Mouse (Mus musculus): Measurements from ENCODE around the gene Plxnb1.

Gene Plxnb1

DNA sequence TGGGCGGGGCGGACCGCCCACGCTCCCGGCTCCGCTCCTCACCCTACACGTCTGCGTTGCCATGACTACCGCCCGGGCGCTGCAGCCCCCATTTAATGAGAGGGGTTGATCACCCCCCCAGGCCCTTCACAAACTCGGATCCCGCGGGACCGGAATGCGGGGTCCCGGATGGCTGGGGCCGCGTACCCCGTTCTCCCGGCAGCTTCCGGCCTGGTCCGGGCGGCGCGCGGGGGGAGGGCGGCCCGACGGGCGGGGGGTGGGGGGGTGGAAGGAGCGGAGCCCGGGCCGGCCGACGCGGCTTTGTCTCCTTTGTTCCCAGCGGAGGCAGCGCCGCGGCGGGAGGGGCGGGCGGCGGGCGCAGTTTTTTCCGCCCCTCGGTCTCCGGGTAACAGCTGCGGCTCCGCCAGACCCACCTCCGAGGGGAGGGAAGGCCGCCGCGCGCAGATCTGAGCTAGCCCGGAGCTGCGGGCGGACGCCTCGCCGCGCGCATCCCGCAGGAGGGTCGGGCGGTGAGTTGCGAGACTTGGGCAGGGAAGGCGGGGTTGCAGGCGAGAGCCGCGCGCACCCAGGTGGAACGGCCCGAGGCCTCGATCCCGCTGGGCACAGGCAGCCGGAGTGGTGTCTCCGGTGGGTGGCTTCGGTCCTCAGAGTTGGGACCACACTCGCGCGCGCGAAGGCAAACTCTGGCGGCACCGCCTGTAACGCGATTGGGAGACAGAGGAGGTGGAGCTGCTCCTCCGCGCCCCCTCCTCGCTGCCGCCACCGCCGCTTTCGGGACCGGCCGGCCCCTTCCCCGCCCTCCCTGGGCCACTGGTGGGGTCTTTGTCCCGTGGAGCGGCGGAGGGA lies at the start of gene Plxnb1:
Plxnb1 (plus strand) TSS at position 253 of the 846 bp plus-strand sequence.
- no peak for DNase-seq (ENCODE audit: extremely low read depth, insufficient read length, low spot score)

DNA sequence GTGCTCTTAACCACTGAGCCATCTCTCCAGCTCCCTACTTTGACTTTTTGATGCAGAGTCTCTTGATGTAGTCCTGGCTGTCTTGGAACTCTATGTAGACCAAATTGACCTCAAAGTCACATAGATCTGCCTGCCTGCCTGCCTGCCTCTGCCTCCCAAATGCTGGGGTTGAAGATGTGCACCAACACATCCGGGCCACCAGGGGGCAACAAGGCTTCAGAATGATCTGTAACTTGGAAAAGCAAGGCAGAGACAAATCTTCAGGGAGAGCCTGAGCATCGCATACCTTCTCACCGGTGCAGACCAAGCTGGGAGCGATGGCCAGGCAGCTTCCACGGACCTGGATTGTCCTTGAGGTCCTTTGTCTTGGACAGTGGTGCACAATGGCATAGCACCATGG lies 48.9 kb upstream of the Plxnb1 start:
- DNase-seq (ENCODE audit: extremely low read depth, insufficient read length, low spot score), result peak; percentile 49

DNA sequence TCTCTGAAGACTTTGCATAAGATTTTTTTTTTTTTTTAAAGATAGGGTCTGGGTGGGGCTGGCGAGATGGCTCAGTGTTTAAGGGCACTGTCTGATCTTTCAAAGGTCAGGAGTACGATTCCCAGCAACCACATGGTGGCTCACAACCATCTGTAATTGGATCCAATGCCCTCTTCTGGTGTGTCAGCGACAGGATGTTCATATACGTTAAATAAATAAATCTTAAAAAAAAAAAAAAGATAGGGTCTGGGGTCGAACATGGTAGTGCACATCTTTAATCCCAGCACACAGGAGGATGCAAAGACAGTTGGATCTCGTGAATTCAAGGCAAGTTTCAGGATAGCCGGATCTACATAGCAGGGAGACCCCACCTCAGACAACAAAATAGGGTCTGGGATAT lies 45.9 kb upstream of the Plxnb1 start:
- DNase-seq (ENCODE audit: extremely low read depth, insufficient read length, low spot score), result no peak

DNA sequence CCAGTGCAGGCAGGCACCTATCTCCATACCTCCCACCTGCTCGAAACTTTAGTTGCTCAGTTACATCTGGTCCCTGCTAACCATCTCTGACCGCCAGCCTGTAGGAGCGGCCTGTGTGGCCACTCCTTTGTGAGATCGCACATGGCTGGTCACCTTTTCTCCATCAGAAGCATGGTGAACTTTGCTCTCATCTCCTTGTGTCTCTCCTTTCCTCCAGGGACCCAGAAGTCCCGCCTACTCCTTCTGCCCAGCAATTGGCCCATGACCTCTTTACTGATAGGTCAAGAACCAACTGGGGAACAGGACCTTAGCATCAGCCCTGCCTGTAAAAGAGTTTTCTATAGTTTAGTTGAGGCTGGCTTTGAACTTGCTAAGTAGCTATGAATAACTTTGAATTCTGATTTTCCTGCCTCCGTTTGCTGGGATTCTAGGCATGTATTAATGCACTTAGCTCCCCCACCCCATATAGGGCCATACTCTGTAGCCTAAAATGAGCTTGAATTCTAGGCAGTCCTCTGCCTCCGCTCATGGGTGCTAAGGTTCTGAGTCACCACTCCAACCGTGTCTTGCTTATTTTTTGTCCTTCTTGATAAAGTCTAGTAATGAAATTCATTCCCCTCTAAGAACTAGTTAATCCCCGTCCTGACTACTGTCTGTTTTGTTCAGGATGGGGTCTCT lies 45.1 kb upstream of the Plxnb1 start:
- no peak for DNase-seq (ENCODE audit: extremely low read depth, insufficient read length, low spot score)

DNA sequence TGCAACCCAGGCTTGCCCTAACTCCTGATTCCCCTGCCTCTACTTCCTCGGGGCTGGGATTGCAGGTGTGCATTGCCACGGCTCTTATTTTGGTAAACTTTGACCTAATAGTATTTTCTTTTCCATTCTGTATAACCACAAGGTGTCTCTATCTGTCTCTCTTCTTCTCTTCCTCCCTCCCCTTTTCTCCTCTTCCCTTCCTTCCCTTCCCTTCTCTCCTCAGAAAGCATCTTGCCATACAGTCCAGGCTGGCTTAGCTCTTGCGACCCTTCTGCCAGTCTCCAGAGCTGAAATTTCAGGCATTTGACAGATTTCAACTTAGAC lies 44.6 kb upstream of the Plxnb1 start:
- no peak for DNase-seq (ENCODE audit: extremely low read depth, insufficient read length, low spot score)

DNA sequence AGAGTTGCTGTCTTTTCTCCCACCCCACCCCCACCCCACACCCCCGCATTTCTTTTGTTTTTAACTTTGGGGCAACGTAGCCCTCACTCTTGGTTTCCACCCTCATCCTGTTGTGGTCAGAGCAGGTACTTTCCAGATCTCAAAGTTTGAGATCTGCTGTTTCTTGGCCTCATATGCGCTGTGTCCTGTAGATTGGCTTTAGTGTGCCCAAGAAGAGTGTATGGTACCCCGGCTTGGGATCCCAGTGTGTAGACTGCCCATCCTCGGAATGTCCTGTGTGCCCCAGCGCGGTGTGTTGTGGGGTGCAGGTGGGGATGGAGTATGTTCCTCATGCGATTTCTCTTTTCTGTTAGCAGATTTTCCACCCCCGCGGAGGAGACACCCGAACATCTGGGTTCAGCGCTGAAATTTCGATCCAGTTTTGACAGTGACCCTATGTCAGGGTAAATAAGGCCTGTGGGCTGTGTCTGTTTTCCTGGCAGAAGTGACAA lies 44.1 kb upstream of the Plxnb1 start:
- no peak for DNase-seq (ENCODE audit: extremely low read depth, insufficient read length, low spot score)

DNA sequence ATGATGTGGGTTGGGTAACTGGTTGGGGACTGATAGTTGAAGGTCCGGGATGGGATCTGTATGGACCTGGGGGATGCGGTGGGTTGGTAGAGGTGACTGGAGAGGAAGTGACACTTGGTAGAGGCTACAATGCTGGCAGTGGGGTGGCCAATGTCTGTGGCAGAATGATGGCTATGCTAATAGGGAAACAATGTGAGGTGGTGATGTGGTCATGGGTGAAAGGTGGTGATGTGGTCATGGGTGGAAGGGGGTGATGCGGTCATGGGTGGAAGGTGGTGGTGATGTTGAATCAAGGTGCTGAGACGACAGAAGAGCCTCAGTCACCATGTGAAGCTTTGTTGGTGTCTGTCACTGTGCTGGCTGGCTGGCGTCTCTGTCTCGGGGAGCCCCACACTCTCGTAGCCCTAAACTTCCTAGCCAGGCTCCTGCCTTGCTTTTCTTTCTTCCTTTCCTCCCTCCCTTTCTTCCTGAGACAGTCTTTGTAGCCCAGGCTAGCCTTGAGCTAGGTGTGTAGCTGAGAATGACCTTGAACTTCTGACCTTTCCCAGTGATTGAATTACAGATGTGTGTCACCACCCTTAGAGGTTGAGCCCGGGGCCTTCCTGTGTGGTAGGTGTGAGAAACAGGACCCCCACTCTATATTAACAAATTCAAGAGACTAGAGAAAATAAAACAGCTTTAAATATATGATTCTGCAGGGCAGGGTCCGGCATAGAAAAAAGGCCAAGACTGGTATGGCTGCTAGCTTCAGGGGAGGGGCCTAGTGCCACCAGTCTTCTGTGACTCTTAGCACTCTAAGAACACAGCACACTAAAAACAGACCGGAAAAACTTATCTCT lies 43.3 kb upstream of the Plxnb1 start:
- DNase-seq (ENCODE audit: extremely low read depth, insufficient read length, low spot score), result no peak

DNA sequence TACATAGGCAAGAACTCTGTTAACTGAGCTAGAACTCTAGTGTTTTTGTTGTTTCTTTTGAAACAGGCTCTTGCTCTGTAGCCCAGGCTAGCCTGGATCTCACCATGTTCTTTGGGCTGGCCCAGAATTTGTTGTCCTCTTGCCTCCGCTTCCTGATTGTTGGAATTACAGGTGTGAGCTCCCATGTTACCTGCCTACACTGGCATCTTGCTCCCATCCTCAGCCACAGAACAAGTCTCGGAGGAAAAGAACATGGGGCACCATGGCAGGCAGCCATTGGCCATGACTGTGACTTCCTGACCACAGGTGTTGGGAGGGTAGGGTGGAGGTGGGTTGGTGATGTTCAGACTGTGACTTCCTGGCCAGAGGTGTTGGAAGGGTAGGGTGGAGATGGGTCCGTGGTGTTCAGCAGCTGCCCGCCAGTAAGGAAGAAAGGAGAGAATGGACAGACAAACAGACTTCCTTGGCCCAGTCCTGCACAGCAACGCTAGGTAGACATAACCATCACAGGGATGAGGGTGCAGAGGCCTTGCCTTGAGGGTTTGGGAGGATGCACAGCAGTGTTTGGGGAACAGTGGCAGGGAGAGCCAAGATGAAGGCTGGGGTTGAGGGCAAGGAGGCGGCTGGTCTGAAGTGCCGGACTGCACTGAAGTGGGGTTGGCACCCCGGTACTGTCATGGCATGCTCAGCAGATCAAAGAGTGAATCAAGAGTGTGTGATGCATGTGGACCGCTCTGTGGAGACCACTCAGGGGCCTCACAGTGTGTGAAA lies 42.5 kb upstream of the Plxnb1 start:
- DNase-seq (ENCODE audit: extremely low read depth, insufficient read length, low spot score), result no peak

DNA sequence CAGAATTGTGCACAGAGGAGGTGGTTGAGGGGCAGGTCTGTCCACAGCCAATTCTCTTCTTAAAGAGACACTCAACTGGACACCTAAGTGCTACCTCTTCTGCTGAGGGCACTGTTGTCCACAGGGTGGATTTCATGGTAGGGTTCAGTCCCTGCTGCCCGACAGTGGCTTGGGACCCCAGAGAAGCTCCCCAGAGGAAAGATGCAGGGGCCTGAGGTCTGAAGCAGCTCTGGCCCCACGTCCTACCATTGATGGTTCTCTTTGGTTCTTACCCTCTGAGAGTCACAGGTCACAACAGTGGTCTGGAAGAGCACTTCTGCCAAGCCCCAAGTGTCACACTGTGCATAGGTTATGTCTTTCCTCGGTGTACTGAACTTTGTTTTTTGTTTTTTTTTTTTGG lies 41.8 kb upstream of the Plxnb1 start:
- DNase-seq (ENCODE audit: extremely low read depth, insufficient read length, low spot score), result no peak

DNA sequence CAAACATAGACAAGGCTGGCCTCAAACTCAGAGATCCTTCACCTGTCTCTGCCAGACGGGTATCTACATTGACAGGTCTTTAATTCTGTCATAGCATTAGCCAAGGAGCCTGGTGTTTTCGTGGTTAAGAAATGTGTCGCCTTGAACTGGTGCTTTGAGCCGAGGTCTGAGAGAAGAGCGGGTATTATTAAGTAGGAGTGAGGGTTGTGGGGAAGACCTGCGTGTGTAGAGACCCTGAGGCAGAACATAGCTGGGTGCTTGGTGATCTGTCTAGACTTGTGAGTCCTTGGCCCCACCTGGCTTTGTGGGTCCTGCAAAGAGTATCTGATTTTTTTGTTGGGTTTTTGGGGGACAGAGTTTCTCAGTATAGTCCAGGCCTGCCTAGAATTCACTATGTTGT lies 41.3 kb upstream of the Plxnb1 start:
- no peak for DNase-seq (ENCODE audit: extremely low read depth, insufficient read length, low spot score)

DNA sequence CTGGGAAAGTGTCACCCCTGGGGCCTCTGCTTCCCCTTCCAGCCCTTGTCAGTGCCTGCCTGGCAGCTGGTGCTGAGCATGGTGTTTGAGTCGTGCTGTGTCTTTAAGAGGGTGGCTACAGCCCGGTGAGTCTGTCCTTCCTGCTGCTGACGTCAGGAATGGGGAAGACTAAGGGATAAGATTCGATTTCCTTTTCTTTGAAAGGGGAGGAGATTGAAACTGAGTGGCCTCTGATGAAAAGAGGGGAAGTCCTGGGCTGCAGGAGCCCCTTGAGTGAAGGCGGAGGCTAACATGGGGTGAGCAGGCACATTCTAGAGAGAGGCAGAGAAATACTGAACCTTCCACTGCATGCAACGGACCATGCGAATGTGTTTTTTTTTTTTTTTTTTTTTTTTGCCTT lies 40.5 kb upstream of the Plxnb1 start:
- peak; percentile 34 for DNase-seq (ENCODE audit: extremely low read depth, insufficient read length, low spot score)

DNA sequence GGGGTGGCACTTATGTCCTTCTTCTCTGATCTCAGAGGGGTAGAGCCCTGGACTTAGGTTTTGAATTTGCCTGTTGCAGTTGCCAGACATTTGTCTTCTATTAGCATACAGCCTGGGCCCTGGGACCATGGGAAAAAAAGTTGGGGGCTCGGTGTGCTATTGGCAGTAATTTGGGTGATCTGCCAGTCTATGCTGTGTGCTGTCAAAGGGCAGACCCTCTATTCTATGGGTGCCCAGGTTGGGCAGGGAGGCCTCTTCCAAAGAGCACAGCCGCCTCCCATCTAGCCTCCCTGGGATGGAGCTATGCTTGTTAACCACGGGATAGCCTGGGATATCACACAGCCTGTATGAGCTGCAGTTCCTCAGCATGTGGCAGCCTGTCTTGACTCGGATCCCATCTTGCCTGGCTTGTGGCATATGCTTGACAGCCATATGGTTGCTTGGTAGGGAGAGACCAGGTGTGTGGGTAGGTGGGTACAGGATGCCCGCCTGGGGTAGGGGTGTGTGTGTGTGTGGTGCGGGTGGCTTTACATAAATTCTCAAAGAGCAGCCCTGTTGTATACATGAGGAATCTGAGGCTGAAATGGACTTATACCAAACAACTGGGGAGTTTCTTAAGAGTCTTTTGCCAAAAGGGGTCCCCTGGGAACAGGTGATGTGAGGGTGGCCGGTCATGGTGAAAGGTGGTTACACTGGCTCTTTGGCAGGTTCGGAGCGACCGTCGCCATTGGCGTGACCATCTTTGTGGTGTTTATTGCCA lies 39.7 kb upstream of the Plxnb1 start:
- no peak for DNase-seq (ENCODE audit: extremely low read depth, insufficient read length, low spot score)

DNA sequence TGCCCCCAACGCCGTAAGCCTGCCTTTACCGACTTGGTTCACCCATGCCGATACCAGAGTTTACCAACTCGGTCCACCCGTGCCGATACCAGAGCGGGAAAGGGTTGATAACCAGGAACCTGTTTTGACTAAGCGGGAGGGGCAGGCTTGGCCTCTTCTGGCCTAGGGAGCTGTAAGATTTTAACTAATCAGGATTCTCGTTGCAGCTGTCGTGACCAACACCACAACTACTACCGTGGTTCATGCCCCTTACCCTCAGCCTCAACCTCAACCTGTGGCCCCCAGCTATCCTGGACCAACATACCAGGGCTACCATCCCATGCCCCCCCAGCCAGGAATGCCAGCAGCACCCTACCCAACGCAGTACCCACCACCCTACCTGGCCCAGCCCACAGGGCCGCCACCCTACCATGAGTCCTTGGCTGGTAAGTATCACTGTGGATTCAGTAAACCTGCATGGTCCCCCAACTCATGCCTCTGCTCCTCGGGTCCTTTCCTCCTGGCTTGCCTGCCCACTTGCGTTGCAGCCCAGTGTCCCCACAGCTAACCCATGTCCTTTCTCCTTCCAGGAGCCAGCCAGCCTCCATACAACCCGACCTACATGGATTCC lies 39.0 kb upstream of the Plxnb1 start:
- no peak for DNase-seq (ENCODE audit: extremely low read depth, insufficient read length, low spot score)

DNA sequence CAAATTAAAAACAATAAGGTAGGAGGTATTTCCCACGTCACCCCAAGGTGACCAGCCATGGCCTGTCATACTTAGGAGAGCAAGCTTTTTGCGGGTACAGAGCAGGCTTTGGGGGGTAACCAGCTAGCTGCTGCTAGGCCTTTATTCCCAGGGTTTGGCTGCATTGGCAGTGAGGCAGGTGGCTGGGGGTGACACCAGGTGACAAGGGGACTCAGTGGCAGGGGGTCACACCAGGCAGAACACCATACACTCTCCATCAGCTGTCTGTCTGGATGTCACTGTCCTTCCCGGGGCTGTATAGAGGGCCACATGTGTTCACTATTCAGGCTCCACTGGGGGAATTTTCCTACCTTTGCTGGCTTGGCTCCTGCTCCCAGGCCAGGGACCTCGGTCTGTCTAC lies 38.3 kb upstream of the Plxnb1 start:
- no peak for DNase-seq (ENCODE audit: extremely low read depth, insufficient read length, low spot score)

DNA sequence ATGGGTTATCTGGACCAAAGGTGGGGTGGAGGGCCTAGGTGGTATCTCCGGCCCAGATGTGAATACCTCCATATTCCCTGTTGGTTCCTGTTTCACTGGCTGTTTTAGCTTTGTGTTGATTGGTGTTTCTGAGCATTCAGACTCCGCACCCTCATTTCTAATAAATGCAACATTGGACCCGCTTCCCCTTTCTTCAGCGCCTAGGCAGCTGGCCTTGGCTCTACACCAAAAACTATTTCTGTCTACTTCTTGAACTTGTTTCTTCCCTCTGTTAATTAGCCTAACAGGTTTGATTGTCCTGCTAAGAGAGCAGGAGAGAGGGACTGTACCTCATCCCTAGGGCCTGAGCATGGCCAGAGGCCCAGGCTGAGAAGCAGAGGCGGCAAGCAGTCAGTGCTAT lies 37.6 kb upstream of the Plxnb1 start:
- no peak for DNase-seq (ENCODE audit: extremely low read depth, insufficient read length, low spot score)

DNA sequence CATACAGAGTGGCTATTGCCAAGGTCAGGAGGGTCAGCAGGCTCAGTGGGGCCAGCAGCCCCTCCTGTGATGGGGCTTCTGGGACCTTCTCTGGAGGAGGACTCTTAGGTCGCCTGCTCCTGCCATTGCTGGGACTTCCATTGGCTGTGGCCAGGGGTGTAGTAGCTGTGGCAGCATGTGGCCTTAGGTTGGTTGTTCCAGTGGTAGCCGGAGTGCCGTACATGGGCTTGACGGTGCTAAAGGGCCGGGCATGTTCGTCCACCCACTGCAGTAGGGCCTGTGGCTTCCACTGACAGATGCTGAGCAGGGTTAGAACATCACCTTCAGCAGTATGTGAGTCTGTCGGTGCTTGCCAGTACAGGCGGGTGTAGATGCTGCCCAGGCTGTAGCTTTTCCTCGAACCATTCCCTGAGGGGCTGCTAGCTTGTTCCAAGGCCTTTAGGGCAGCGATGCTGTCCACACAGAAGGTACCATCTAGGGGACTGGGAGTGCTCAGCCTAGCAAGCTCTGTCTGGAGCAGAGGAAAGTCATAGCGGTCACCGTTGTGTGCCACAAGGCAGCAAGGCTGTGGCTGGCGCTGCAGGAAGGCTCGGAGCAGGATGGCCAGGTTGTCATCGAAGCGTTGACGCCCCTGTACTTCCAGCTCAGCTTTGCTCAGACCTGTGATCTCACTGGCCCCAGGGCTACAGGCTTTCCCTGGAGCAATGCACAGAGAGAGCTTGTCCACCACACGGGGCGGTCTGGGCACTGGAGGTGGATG lies 37.0 kb upstream of the Plxnb1 start:
- DNase-seq (ENCODE audit: extremely low read depth, insufficient read length, low spot score), result no peak

DNA sequence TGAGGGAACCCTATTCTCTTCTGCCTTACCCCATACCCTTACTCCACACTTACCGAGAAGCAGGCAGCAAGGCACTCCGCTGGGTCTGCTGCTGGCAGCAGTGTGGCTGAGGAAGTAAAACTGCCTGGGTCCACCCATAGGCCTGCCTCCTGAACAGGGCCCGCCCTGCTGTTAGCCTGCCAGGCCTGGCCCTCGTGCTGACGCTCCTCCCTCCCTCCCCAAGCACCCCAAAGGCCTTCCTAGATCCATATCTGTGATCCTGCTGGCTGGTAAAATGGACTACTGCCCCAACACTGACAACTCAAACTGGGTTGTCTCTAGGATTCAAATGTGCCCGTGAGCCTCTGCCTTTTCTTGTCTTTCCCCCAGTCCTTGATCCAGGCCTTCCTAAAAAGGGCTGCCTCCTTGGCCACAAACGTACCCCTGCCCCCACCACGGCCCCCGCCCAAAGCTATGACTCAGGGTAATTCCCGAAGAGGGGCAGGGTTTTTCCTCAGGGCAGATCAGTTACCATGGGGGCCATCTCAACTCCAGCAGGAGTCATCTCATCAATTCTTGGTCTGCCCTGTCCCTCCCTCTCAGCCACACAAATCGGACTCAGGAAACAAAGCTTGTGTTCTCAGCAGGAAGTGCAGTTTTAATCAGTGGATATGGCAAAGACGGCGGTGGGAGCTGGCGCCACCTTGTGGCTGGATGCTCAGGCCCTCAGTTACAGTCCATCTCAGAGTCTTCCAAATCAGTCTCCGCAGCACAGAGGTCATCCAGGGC lies 35.9 kb upstream of the Plxnb1 start, which contains the start of gene Trex1:
Trex1 (minus strand) TSS at position 599 of the 768 bp plus-strand sequence.
- DNase-seq (ENCODE audit: extremely low read depth, insufficient read length, low spot score), result peak; percentile 87

All from 3134 (cell line).